Mouse (Mus musculus) liver, adult 2 months (tissue): ENCODE data around the gene Kcnip4. TPM values are rescaled to one million over a fixed set of nuclear protein-coding genes. Genes with fewer than 3 reads are reported as not detected.

ENCODE experiments used
- DNase-seq: peaks from one replicate; pipeline ENCODE4 v3.0.0-alpha.2; 2011; ENCODE audit warnings: low read depth, low spot score; ENCODE audit errors: extremely low read depth
- H3K27ac ChIP-seq: fragments of 200-500 bp; replicated peaks from 2 replicates; pipeline ENCODE4 v1.5.1; 2012; ENCODE audit warnings: low read depth, mild to moderate bottlenecking, control low read depth, inconsistent platforms, low read length; ENCODE audit not compliant: insufficient read depth
- H3K27me3 ChIP-seq: fragments of 200-500 bp; 2 replicates; pipeline ENCODE4 v1.6.1; 2012; ENCODE audit warnings: mild to moderate bottlenecking, moderate library complexity, low read length, inconsistent platforms; ENCODE audit not compliant: control insufficient read depth, insufficient read depth
- H3K36me3 ChIP-seq: fragments of 200-500 bp; 2 replicates; pipeline ENCODE4 v1.6.1; 2012; ENCODE audit warnings: low read length, inconsistent platforms; ENCODE audit not compliant: control insufficient read depth, insufficient read depth
- H3K4me1 ChIP-seq: fragments of 200-500 bp; 2 replicates; pipeline ENCODE4 v1.6.1; 2011; ENCODE audit warnings: low read length; ENCODE audit not compliant: control insufficient read depth, insufficient read depth
- H3K4me3 ChIP-seq: fragments of 200-500 bp; 2 replicates; pipeline ENCODE4 v1.5.1; 2011; ENCODE audit warnings: low read depth, mild to moderate bottlenecking, control low read depth, low read length, moderate library complexity; ENCODE audit not compliant: insufficient read depth
- H3K79me2 ChIP-seq: fragments of 200-500 bp; 2 replicates; pipeline ENCODE4 v1.6.1; 2012; ENCODE audit warnings: inconsistent platforms, mild to moderate bottlenecking, low read length, moderate library complexity; ENCODE audit not compliant: control insufficient read depth, insufficient read depth
- H3K9ac ChIP-seq: fragments of 200-500 bp; 2 replicates; pipeline ENCODE4 v1.6.1; 2012; ENCODE audit warnings: low read depth, mild to moderate bottlenecking, control low read depth, inconsistent platforms, low read length
- CTCF ChIP-seq: fragments of 200-500 bp; IDR thresholded peaks from 2 replicates; pipeline ENCODE4 v1.5.1; 2011; ENCODE audit warnings: low read depth, low read length, control low read depth
- POLR2A ChIP-seq: fragments of 200-500 bp; IDR thresholded peaks from 2 replicates; pipeline ENCODE4 v1.6.1; 2011; ENCODE audit warnings: low read length, control low read depth; ENCODE audit not compliant: insufficient read depth; ENCODE audit errors: extremely low read depth
- WGBS: fragments of 180-500 bp; shearing (Covaris S2); methylation state at CpG from one replicate; pipeline ENCODE4 v1.1.7; 2018; 5-methylcytosine and 5-hydroxymethylcytosine counted together
- polyA plus RNA-seq: library from polyadenylated mRNA; depleted of rRNA; stranded (reverse); fragments of >200 nt; gene quantifications from 2 replicates; pipeline ENCODE4 v1.2.3, GENCODE M21; 2012
- total RNA-seq: library from RNA; depleted of rRNA; stranded (reverse); fragments of >200 nt; gene quantifications from 2 replicates; pipeline ENCODE4 v1.2.3, GENCODE M21; 2014

Kcnip4 gene
- total and polyA plus RNA-seq, 2 experiments = not detected

DNA sequence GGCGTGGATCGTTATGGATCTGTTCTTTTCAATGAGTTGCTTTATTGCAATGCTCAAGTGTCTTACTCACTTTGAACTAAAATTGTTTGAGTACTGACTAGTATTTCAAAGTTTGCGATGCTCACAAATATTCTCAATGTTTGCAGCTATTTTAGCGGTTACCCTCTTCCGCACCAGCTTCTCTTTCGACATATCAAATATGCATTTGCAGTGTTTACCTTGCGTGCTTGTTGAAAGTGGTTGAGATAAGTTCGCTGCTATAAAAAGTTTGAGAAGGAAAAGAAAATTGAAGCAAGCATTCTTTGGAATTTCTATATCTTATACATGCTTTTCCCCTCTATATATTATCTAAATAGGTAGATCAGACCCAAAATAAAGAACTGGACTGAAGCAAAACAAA lies 634.5 kb downstream of the Kcnip4 start:
- no peak for TF ChIP-seq CTCF
- TF ChIP-seq POLR2A = no peak
- no peak overlapping the region for H3K27ac ChIP-seq

GRCm38 (mm10) chr5:48889395-48890194 lies 635.1 kb downstream of the Kcnip4 start:
- H3K79me2 ChIP-seq = no peaks in the 10 kb centered on the region
- no peak overlapping the region for H3K4me3 ChIP-seq
- no peak overlapping the region for H3K27ac ChIP-seq
- peak; percentile 4 for DNase-seq
- H3K27me3 ChIP-seq = no peaks in the 10 kb centered on the region
- no peak for TF ChIP-seq CTCF
- no peak for TF ChIP-seq POLR2A
- no peaks in the 10 kb centered on the region for H3K36me3 ChIP-seq
- H3K9ac ChIP-seq = no peak overlapping the region
- H3K4me1 ChIP-seq = no peaks in the 10 kb centered on the region
- WGBS = 11% methylated on average over 18 of the region's 18 CpGs

More for the DNA sequence above, 634.5 kb downstream of the Kcnip4 start:
- 50% methylated on average over 8 of the region's 8 CpGs for whole genome bisulfite sequencing
- Histone ChIP-seq H3K36me3 (no peaks in the 10 kb centered on the region), H3K4me1 (no peaks in the 10 kb centered on the region), H3K4me3 (no peak overlapping the region), H3K27me3 (no peaks in the 10 kb centered on the region), H3K9ac (no peak overlapping the region), H3K79me2 (no peaks in the 10 kb centered on the region)
- peak; percentile 3 for DNase-seq

GRCm38 (mm10) chr5:48878081-48878480 lies 646.6 kb downstream of the Kcnip4 start:
- WGBS = 50% methylated on average over 2 of the region's 2 CpGs
- TF ChIP-seq CTCF (no peak), POLR2A (no peak)
- Histone ChIP-seq H3K9ac (no peak overlapping the region), H3K4me1 (no peaks in the 10 kb centered on the region), H3K27me3 (no peaks in the 10 kb centered on the region), H3K4me3 (no peak overlapping the region), H3K79me2 (no peaks in the 10 kb centered on the region), H3K27ac (no peak overlapping the region), H3K36me3 (no peaks in the 10 kb centered on the region)
- DNase-seq = no peak

GRCm38 (mm10) chr5:48864268-48864967 lies 660.3 kb downstream of the Kcnip4 start:
- no peak overlapping the region for H3K27ac ChIP-seq
- DNase-seq = no peak
- no peaks in the 10 kb centered on the region for H3K79me2 ChIP-seq
- no peaks in the 10 kb centered on the region for H3K4me1 ChIP-seq
- no peak for TF ChIP-seq POLR2A
- TF ChIP-seq CTCF = no peak
- H3K9ac ChIP-seq = no peak overlapping the region
- H3K4me3 ChIP-seq = no peak overlapping the region
- no peaks in the 10 kb centered on the region for H3K27me3 ChIP-seq
- H3K36me3 ChIP-seq = no peaks in the 10 kb centered on the region
- 69% methylated on average over 3 of the region's 3 CpGs for WGBS

GRCm38 (mm10) chr5:48840971-48841370 lies 683.7 kb downstream of the Kcnip4 start:
- TF ChIP-seq CTCF (no peak), POLR2A (no peak)
- H3K36me3 ChIP-seq = no peaks in the 10 kb centered on the region
- H3K27me3 ChIP-seq = no peaks in the 10 kb centered on the region
- DNase-seq = no peak
- no peaks in the 10 kb centered on the region for H3K4me1 ChIP-seq
- H3K4me3 ChIP-seq = no peak overlapping the region
- H3K9ac ChIP-seq = no peak overlapping the region
- 84% methylated on average over 2 of the region's 2 CpGs for WGBS
- no peaks in the 10 kb centered on the region for H3K79me2 ChIP-seq
- H3K27ac ChIP-seq = no peak overlapping the region

- Histone ChIP-seq H3K27me3 (no peaks in the 10 kb centered on the region), H3K27ac (no peak overlapping the region), H3K4me1 (no peaks in the 10 kb centered on the region), H3K79me2 (no peaks in the 10 kb centered on the region), H3K36me3 (no peaks in the 10 kb centered on the region), H3K9ac (no peak overlapping the region), H3K4me3 (no peak overlapping the region)
- 67% methylated on average over 1 of the region's 1 CpGs for WGBS
- DNase-seq = no peak
- TF ChIP-seq CTCF (no peak), POLR2A (no peak)
These were observed 729.2 kb downstream of the Kcnip4 start for GRCm38 (mm10) chr5:48795526-48795925.
